Mouse (Mus musculus): ENCODE measurements around the gene Fbxo6.
A peak's percentile ranks its signal among the peaks of the same experiment; 100 is the strongest.

Gene Fbxo6

GRCm38 (mm10) chr4:148160436-148161390 is 8.8 kb upstream of the Fbxo6 start, which contains the start of the genes Fbxo44 and Fbxo2:
TSS of gene Fbxo44 (minus strand) at chr4:148160482.
TSS of gene Fbxo2 (plus strand) at chr4:148160621.
- peak in 1 of 2 experiments; percentile 66 for DNase-seq (ENCODE audit: low spot score in 2 of 2)

- DNase-seq (ENCODE audit: low spot score in 2 of 2): peak; percentile 96 to 99
Observed at GRCm38 (mm10) chr4:148159544-148160435, 7.8 kb upstream of the Fbxo6 start.

GRCm38 (mm10) chr4:148158436-148159348 is 6.8 kb upstream of the Fbxo6 start:
- peak in 1 of 2 experiments; percentile 57 for DNase-seq (ENCODE audit: low spot score in 2 of 2)

GRCm38 (mm10) chr4:148154982-148155381 is 3.0 kb upstream of the Fbxo6 start:
- DNase-seq (ENCODE audit: low spot score in 2 of 2): peak in 1 of 2 experiments; percentile 58

GRCm38 (mm10) chr4:148154006-148154405 is 2.1 kb upstream of the Fbxo6 start:
- no peak for DNase-seq (ENCODE audit: low spot score in 2 of 2)

- no peak for DNase-seq (ENCODE audit: low spot score in 2 of 2)
Observed at GRCm38 (mm10) chr4:148152547-148152946, 607 bp upstream of the Fbxo6 start.

GRCm38 (mm10) chr4:148150953-148151266 is 1.0 kb downstream of the Fbxo6 start:
- DNase-seq (ENCODE audit: low spot score in 2 of 2): no peak

GRCm38 (mm10) chr4:148150242-148150641 is 1.7 kb downstream of the Fbxo6 start:
- no peak for DNase-seq (ENCODE audit: low spot score in 2 of 2)

GRCm38 (mm10) chr4:148149540-148149939 is 2.4 kb downstream of the Fbxo6 start:
- DNase-seq (ENCODE audit: low spot score in 2 of 2): no peak

- DNase-seq (ENCODE audit: low spot score in 2 of 2): no peak
Observed at GRCm38 (mm10) chr4:148147714-148148113, 4.2 kb downstream of the Fbxo6 start.

- no peak for DNase-seq (ENCODE audit: low spot score in 2 of 2)
Observed at GRCm38 (mm10) chr4:148143721-148144120, 8.2 kb downstream of the Fbxo6 start.

- peak; percentile 83 to 94 for DNase-seq (ENCODE audit: low spot score in 2 of 2)
Observed at GRCm38 (mm10) chr4:148140098-148141011, 11.6 kb downstream of the Fbxo6 start.

GRCm38 (mm10) chr4:148139767-148140097 is 12.2 kb downstream of the Fbxo6 start:
- no peak for DNase-seq (ENCODE audit: low spot score in 2 of 2)

- DNase-seq (ENCODE audit: low spot score in 2 of 2): no peak
Observed at GRCm38 (mm10) chr4:148137503-148137902, 14.4 kb downstream of the Fbxo6 start.

GRCm38 (mm10) chr4:148134988-148135387 is 17.0 kb downstream of the Fbxo6 start:
- no peak for DNase-seq (ENCODE audit: low spot score in 2 of 2)

GRCm38 (mm10) chr4:148131497-148132081 is 20.4 kb downstream of the Fbxo6 start:
- no peak for DNase-seq (ENCODE audit: low spot score in 2 of 2)

GRCm38 (mm10) chr4:148130561-148131413 is 21.2 kb downstream of the Fbxo6 start, which contains the start of gene Draxin:
TSS of gene Draxin (minus strand) at chr4:148130698.
- no peak for DNase-seq (ENCODE audit: low spot score in 2 of 2)

- no peak for DNase-seq (ENCODE audit: low spot score in 2 of 2)
Observed at GRCm38 (mm10) chr4:148130133-148130532, 21.8 kb downstream of the Fbxo6 start, which contains the start of gene Mad2l2. TSS of gene Mad2l2 (plus strand) at chr4:148130384.

- no peak for DNase-seq (ENCODE audit: low spot score in 2 of 2)
Observed at GRCm38 (mm10) chr4:148128672-148129071, 23.3 kb downstream of the Fbxo6 start.
